Mouse (Mus musculus) kidney, postnatal 0 days (tissue): Measurements from ENCODE around the gene Samd4. TPM values are rescaled to one million over a fixed set of nuclear protein-coding genes. Genes with fewer than 3 reads are reported as not detected.

ENCODE experiments used
- ATAC-seq: fragments of 200-750 bp; cut with Nextera tagmentation; replicated peaks from 2 replicates; pipeline ENCODE4 v1.8.0; 2017; ENCODE audit warnings: low read depth, moderate number of reproducible peaks, moderate TSS enrichment, moderate library complexity; ENCODE audit not compliant: low FRiP score
- DNase-seq: peaks from one replicate; pipeline ENCODE4 v3.0.0-alpha.2; 2016; ENCODE audit warnings: low spot score
- H3K27ac ChIP-seq: fragments of 300-500 bp; sonication (generic); 2 replicates; pipeline ENCODE4 v1.5.1; 2014; ENCODE audit warnings: mild to moderate bottlenecking
- H3K27me3 ChIP-seq: fragments of 300-500 bp; sonication (generic); 2 replicates; pipeline ENCODE4 v1.6.1; 2014; ENCODE audit warnings: low read length, mixed read lengths; ENCODE audit not compliant: insufficient read depth
- H3K36me3 ChIP-seq: fragments of 300-500 bp; sonication (generic); 2 replicates; pipeline ENCODE4 v1.6.1; 2014; ENCODE audit warnings: low read length, mixed read lengths; ENCODE audit not compliant: insufficient read depth
- H3K4me1 ChIP-seq: fragments of 300-500 bp; sonication (generic); replicated peaks from 2 replicates; pipeline ENCODE4 v1.6.1; 2014; ENCODE audit warnings: antibody characterized with exemption, low read length, mixed read lengths; ENCODE audit not compliant: insufficient read depth
- H3K4me2 ChIP-seq: fragments of 300-500 bp; sonication (generic); 2 replicates; pipeline ENCODE4 v1.6.1; 2014; ENCODE audit warnings: mild to moderate bottlenecking, low read length, moderate library complexity, mixed read lengths
- H3K4me3 ChIP-seq: fragments of 300-500 bp; sonication (generic); replicated peaks from 2 replicates; pipeline ENCODE4 v1.5.1; 2014; ENCODE audit warnings: low read depth, low read length
- H3K9ac ChIP-seq: fragments of 300-500 bp; sonication (generic); 2 replicates; pipeline ENCODE4 v1.6.1; 2014; ENCODE audit warnings: low read depth, low read length
- H3K9me3 ChIP-seq: fragments of 300-500 bp; sonication (generic); replicated peaks from 2 replicates; pipeline ENCODE4 v1.6.1; 2016; ENCODE audit warnings: low read length, inconsistent platforms, mixed read lengths
- CTCF ChIP-seq: IDR thresholded peaks from 2 replicates; pipeline ENCODE4 v1.5.1; 2016; ENCODE audit warnings: antibody characterized with exemption, low read depth, mild to moderate bottlenecking, moderate library complexity
- WGBS: fragments of 180-500 bp; shearing (Covaris S2); extraction: QIAGEN DNeasy Blood & Tissue Kit; methylation state at CpG from one replicate; pipeline ENCODE4 v1.1.7; 2014; 5-methylcytosine and 5-hydroxymethylcytosine counted together
- polyA plus RNA-seq: library from polyadenylated mRNA; unstranded; fragments of >200 nt; fragmentation: Nextera tagmentation; extraction: Ambion mirVana; gene quantifications from 2 replicates; pipeline ENCODE4 v1.2.1, GENCODE M21; 2015

Gene Samd4
- polyA plus RNA-seq, 1 experiment from 2014 or later: 4.4 TPM

DNA sequence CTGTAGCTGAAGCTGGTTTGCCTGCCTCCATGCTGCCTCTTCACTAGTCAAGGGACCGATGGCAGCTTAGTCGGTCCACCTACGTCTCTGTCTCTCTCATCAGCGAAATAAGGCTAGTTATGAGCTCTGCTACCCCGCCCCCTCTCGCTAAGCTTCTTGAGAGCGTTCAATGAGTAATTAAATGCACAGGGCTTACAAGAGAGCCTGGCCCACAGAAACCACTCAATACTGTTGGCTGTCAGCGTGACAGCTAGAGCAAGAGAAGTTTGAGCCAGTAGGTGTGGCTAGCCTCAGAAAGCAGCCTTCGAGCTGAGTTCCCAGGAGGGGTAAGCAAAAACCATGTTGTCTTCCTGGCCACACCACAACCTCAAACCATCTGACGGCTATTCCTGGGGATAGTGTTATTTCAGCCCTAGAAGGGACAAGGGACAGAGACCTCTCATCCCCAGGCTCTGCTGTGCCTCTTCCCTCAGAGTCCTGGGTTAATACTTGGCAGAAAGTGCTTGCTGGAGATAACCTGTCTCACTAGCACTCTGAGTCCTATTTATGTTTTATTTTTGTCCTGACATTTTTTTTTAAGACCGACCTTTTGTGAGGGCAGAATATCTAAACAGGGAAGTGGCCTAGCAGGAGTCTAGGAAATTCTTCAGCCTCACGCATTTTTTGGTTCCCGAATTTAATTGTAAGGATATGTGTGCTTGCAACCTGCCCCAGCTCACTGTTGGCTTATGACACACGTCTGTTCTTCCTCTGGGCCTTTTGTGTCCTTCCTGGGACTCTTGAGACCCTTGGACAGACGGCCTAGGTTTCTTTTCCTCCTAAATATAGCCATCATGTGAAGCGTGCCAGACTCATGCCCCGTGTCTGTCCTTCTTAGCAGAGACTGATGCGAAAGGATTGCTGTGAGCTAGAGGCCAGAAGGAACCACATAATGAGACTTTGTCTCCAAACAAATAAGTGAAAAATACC, 128.8 kb downstream of the Samd4 start:
- WGBS: 66% methylated on average over 18 of the region's 18 CpGs
- Histone ChIP-seq H3K27ac (no peak overlapping the region), H3K4me1 (no peaks in the 10 kb centered on the region), H3K9me3 (no peaks in the 10 kb centered on the region), H3K36me3 (no peaks in the 10 kb centered on the region), H3K4me3 (no peak overlapping the region), H3K27me3 (no peaks in the 10 kb centered on the region), H3K9ac (no peak overlapping the region), H3K4me2 (no peak overlapping the region)
- no peak for TF ChIP-seq CTCF
- DNase-seq: no peak
- ATAC-seq: no peak

DNA sequence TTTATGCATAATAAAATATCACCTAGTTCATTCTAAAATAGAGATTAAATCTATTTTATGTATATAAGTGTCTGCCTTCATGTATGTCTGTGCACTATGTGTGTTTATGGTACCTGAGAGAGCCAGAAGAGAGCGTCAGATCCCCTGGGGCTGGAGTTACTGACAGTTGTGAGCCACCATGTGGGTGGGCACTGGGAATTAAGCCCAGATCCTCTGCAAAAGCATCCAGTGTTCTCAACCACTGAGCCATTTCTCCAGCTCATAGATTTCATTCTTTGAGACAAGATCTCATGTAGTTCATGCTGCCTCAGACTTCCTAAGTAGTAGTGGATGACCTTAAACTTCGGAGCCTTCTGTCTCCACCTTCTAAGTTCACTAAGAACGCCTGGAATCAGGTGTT, 133.0 kb downstream of the Samd4 start:
- TF ChIP-seq CTCF: no peak
- Histone ChIP-seq H3K36me3 (no peaks in the 10 kb centered on the region), H3K27me3 (no peaks in the 10 kb centered on the region), H3K4me2 (no peak overlapping the region), H3K9me3 (no peaks in the 10 kb centered on the region), H3K4me1 (no peaks in the 10 kb centered on the region), H3K27ac (no peak overlapping the region), H3K9ac (no peak overlapping the region), H3K4me3 (no peak overlapping the region)
- 85% methylated on average over 3 of the region's 3 CpGs for WGBS
- DNase-seq (no peak), ATAC-seq (no peak)

DNA sequence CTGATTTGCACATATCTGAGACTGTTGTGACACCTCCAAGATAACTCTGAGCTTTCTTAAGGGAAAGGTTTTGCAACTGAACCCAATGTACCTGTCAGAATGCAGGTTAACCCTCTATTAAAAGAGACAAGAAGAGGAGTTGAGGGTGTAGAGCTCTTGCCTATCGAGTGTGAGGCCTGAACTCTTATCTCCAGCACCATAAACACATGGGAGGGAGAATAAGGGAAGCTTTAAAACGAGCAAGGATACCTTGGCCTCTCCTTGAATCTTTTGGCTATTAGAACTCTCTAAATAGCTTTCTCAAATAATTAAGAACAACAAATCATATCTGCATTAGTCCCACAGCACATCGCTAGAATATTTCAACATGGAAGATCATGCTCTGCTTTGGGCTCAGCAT, 135.0 kb downstream of the Samd4 start:
- ATAC-seq (no peak), DNase-seq (no peak)

DNA sequence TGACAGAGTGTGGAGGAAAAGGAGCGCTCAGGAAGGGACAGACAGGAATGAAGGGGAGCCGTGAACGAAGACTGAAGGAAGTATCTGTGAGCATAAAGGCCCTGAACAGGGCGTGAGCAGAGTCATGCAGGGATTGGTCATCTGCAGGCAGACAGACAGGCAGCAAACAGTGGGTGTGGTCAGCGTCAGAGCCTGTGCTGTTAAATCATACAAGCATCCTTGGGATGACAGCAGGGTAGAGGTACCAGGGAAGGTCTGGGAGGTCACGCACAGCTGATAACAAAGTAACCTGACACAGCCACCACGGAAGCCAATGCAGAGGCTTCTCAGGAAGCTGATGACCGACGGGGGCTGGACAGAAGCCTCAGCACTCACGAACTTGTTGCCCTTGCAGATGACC, 138.2 kb downstream of the Samd4 start:
- no peak overlapping the region for H3K9ac ChIP-seq
- no peak for DNase-seq
- H3K27ac ChIP-seq: no peak overlapping the region
- no peaks in the 10 kb centered on the region for H3K36me3 ChIP-seq
- no peak overlapping the region for H3K4me3 ChIP-seq
- no peaks in the 10 kb centered on the region for H3K4me1 ChIP-seq
- no peaks in the 10 kb centered on the region for H3K27me3 ChIP-seq
- no peaks in the 10 kb centered on the region for H3K9me3 ChIP-seq
- no peak for TF ChIP-seq CTCF
- H3K4me2 ChIP-seq: no peak overlapping the region
- ATAC-seq: no peak
- 56% methylated on average over 10 of the region's 10 CpGs for WGBS

More for the DNA sequence above, 135.0 kb downstream of the Samd4 start:
- H3K36me3 ChIP-seq: no peaks in the 10 kb centered on the region
- WGBS: 86% methylated on average over 3 of the region's 3 CpGs
- no peaks in the 10 kb centered on the region for H3K4me1 ChIP-seq
- H3K4me2 ChIP-seq: no peak overlapping the region
- H3K9me3 ChIP-seq: no peaks in the 10 kb centered on the region
- TF ChIP-seq CTCF: no peak
- no peak overlapping the region for H3K27ac ChIP-seq
- no peak overlapping the region for H3K4me3 ChIP-seq
- H3K27me3 ChIP-seq: no peaks in the 10 kb centered on the region
- no peak overlapping the region for H3K9ac ChIP-seq

DNA sequence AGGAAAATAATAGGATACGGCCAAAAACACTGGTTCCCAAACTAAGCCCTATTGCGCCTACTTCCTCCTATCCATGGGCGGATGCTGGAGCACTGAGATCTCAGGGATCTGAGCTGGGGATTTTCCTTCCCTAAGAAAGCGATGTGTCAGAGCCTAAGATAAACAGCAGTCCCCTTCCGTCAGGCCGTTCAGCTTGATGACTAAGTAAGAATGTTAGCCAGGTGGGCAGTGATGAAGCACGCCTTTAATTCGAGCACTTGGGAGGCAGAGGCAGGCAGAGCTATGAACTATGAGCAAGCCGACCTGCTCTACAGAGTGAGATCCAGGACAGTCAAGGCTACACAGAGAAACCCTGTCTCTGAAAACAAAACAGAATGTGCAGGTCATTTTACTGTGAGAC, 140.9 kb downstream of the Samd4 start:
- DNase-seq (no peak), ATAC-seq (no peak)
- H3K36me3 ChIP-seq: no peaks in the 10 kb centered on the region
- no peak for TF ChIP-seq CTCF
- no peaks in the 10 kb centered on the region for H3K27me3 ChIP-seq
- no peaks in the 10 kb centered on the region for H3K4me1 ChIP-seq
- H3K9me3 ChIP-seq: no peaks in the 10 kb centered on the region
- WGBS: 67% methylated on average over 9 of the region's 9 CpGs
- no peak overlapping the region for H3K4me3 ChIP-seq
- no peak overlapping the region for H3K27ac ChIP-seq
- H3K9ac ChIP-seq: no peak overlapping the region
- no peak overlapping the region for H3K4me2 ChIP-seq

DNA sequence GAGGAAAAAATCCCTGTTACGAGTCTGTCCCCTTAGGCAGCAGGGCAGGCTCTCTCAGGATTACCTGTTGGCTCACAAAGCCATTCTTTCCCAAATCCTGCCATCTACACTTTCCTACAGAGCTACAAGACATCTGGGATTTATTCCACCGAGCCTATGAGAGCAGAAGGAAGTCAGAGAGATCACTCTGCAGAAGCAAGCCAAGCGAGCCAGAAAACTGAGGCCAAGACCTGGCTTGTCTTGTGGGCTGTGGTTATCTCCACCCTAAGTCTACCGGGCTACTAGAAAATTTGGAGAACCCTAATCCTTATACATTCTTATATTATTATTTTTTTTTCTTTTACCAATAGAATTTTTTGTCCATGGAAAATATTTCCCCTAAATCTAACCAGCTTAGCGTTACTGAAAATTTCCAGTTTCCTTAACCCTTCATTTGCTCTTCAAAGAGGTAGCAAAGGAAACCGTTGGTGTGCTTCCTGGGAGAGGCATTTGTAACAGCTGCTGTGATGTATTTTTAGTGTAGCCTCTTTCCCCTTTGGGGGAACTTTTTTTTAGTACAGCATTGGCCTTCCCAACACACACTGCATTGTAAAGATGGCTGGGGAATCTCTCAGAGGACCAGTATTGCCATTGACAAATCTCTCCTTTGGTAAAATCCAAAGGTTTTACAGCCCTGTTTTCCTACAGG, 144.9 kb downstream of the Samd4 start:
- Histone ChIP-seq H3K27ac (no peak overlapping the region), H3K4me2 (no peak overlapping the region), H3K9me3 (no peaks in the 10 kb centered on the region), H3K36me3 (no peaks in the 10 kb centered on the region), H3K4me3 (no peak overlapping the region), H3K9ac (no peak overlapping the region), H3K4me1 (no peaks in the 10 kb centered on the region), H3K27me3 (no peaks in the 10 kb centered on the region)
- no peak for TF ChIP-seq CTCF
- no peak for ATAC-seq
- 66% methylated on average over 6 of the region's 6 CpGs for WGBS
- DNase-seq: no peak
